Mouse (Mus musculus) adrenal gland, adult 18-20 months (tissue): ENCODE data around the gene Krtap7-1. TPM values are rescaled to one million over a fixed set of nuclear protein-coding genes. Genes with fewer than 3 reads are reported as not detected.

Experiments
- DNase-seq, 2 experiments: peaks; one replicate each; pipeline ENCODE4 v3.0.0; 2021 to 2022; ENCODE audit warnings: low spot score in 2 of 2
- long read RNA-seq, 2 experiments: library from polyadenylated mRNA; stranded (forward); transcript quantifications; one replicate each; pipeline ENCODE4 v2.0.0; 2021
- total RNA-seq, 2 experiments: library from RNA; stranded (reverse); gene quantifications; 1 replicate in 1 of 2; 2 replicates in 1 of 2; pipeline ENCODE4 v1.2.3; 2021

The Krtap7-1 gene
- total RNA-seq: not detected
- long read RNA-seq, experiment 1: 0 reads
- long read RNA-seq, experiment 2: 0 reads

GRCm38 (mm10) chr16:89508223-89508622 is at the start of gene Krtap7-1:
Krtap7-1 (minus strand) TSS chr16:89508323.
- no peak for DNase-seq

GRCm38 (mm10) chr16:89550298-89550697 is 42.2 kb upstream of the Krtap7-1 start:
- no peak for DNase-seq

GRCm38 (mm10) chr16:89538031-89538484 is 29.9 kb upstream of the Krtap7-1 start:
- DNase-seq: no peak

- no peak for DNase-seq
Observed at GRCm38 (mm10) chr16:89537349-89537748, 29.2 kb upstream of the Krtap7-1 start.

GRCm38 (mm10) chr16:89530547-89530946 is 22.4 kb upstream of the Krtap7-1 start:
- DNase-seq: no peak

GRCm38 (mm10) chr16:89529846-89530245 is 21.7 kb upstream of the Krtap7-1 start:
- no peak for DNase-seq

- DNase-seq: no peak
Observed at GRCm38 (mm10) chr16:89528380-89528779, 20.3 kb upstream of the Krtap7-1 start.

- no peak for DNase-seq
Observed at GRCm38 (mm10) chr16:89520996-89521395, 12.9 kb upstream of the Krtap7-1 start.

GRCm38 (mm10) chr16:89520555-89520954 is 12.4 kb upstream of the Krtap7-1 start:
- DNase-seq: no peak

GRCm38 (mm10) chr16:89520091-89520490 is 12.0 kb upstream of the Krtap7-1 start:
- no peak for DNase-seq

- peak; percentile 50 to 61 for DNase-seq
Observed at GRCm38 (mm10) chr16:89517635-89518034, 9.5 kb upstream of the Krtap7-1 start.

- no peak for DNase-seq
Observed at GRCm38 (mm10) chr16:89513431-89513830, 5.3 kb upstream of the Krtap7-1 start.

GRCm38 (mm10) chr16:89503571-89503970 is 4.6 kb downstream of the Krtap7-1 start:
- DNase-seq: no peak

GRCm38 (mm10) chr16:89501870-89502269 is 6.3 kb downstream of the Krtap7-1 start:
- DNase-seq: no peak

- no peak for DNase-seq
Observed at GRCm38 (mm10) chr16:89497002-89497401, 11.1 kb downstream of the Krtap7-1 start.

GRCm38 (mm10) chr16:89495394-89496153 is 12.5 kb downstream of the Krtap7-1 start:
- no peak for DNase-seq

GRCm38 (mm10) chr16:89487852-89488251 is 20.3 kb downstream of the Krtap7-1 start, which contains the start of gene Krtap8-1:
Krtap8-1 (minus strand) TSS chr16:89487952.
- DNase-seq: no peak

- DNase-seq: no peak
Observed at GRCm38 (mm10) chr16:89477679-89478314, 30.3 kb downstream of the Krtap7-1 start.

GRCm38 (mm10) chr16:89461189-89461588 is 46.9 kb downstream of the Krtap7-1 start:
- no peak for DNase-seq
